Mouse (Mus musculus) retina, embryonic 14.5 days (tissue): ENCODE measurements around the gene Son.

Experiments
- DNase-seq: peaks from one replicate; pipeline ENCODE4 v3.0.0-alpha.2; 2015; ENCODE audit warnings: low spot score

Gene Son

GRCm38 (mm10) chr16:91688023-91688618 is 40.8 kb downstream of the Son start:
- peak; percentile 57 for DNase-seq

- DNase-seq = peak; percentile 94
Measured at GRCm38 (mm10) chr16:91688619-91689334, 41.5 kb downstream of the Son start, which contains the start of gene Donson. TSS of gene Donson (minus strand) at chr16:91688770.

- no peak for DNase-seq
Measured at GRCm38 (mm10) chr16:91689791-91690190, 42.5 kb downstream of the Son start.

- peak; percentile 93 for DNase-seq
Measured at GRCm38 (mm10) chr16:91694455-91695084, 47.3 kb downstream of the Son start.

GRCm38 (mm10) chr16:91695108-91695755 is 47.9 kb downstream of the Son start:
- no peak for DNase-seq

- no peak for DNase-seq
Measured at GRCm38 (mm10) chr16:91698995-91699394, 51.7 kb downstream of the Son start.

- DNase-seq = no peak
Measured at GRCm38 (mm10) chr16:91701908-91702307, 54.6 kb downstream of the Son start.

- no peak for DNase-seq
Measured at GRCm38 (mm10) chr16:91702771-91703188, 55.5 kb downstream of the Son start.

GRCm38 (mm10) chr16:91704603-91705340 is 57.5 kb downstream of the Son start:
- DNase-seq = peak; percentile 44

GRCm38 (mm10) chr16:91710241-91710640 is 62.9 kb downstream of the Son start:
- no peak for DNase-seq

GRCm38 (mm10) chr16:91716927-91717349 is 69.6 kb downstream of the Son start:
- DNase-seq = no peak

- DNase-seq = no peak
Measured at GRCm38 (mm10) chr16:91717399-91717798, 70.1 kb downstream of the Son start.

GRCm38 (mm10) chr16:91724247-91724646 is 76.9 kb downstream of the Son start:
- peak; percentile 73 for DNase-seq

GRCm38 (mm10) chr16:91727433-91727832 is 80.1 kb downstream of the Son start:
- no peak for DNase-seq

- peak; percentile 99 for DNase-seq
Measured at GRCm38 (mm10) chr16:91728123-91729065, 81.1 kb downstream of the Son start, which contains the start of gene Cryzl1. TSS of gene Cryzl1 (minus strand) at chr16:91728975.
